Mouse (Mus musculus) testis, postnatal 14 days (tissue): ENCODE data around the gene Fuca1.
"Not testable (repeated sequence)": the region's sequence is repeated elsewhere in the genome, so short reads cannot be mapped to it uniquely, and the experiment has no call there.

Source experiments
- DNase-seq: peaks from one replicate; pipeline ENCODE4 v3.0.0; 2021; ENCODE audit warnings: low spot score

Fuca1 gene

DNA sequence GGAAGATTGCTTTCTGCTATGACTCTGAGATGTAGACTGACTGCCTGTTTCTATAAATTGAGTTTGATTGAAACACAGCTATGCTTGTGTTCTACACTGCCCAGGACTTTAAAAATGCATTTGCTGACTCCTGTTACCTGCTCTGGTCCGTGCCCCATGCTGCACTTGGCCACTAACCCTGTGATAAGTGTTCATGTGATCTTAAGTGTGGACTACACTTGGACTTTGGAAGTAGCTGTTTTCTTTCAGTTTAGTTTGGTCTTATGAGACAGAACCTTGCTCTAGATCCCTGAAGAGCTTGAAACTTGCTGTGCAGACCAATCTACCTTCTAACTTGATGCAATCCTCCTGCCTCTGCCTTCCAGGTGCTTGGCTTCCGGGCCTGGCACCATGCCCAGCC, 3.9 kb downstream of the Fuca1 start:
- DNase-seq, result no peak

GRCm38 (mm10) chr4:135925341-135925740, 4.8 kb downstream of the Fuca1 start:
- no peak for DNase-seq

- no peak for DNase-seq
Measured at GRCm38 (mm10) chr4:135926195-135926808, 5.8 kb downstream of the Fuca1 start.

- no peak for DNase-seq
Measured at GRCm38 (mm10) chr4:135926861-135927260, 6.3 kb downstream of the Fuca1 start.

DNA sequence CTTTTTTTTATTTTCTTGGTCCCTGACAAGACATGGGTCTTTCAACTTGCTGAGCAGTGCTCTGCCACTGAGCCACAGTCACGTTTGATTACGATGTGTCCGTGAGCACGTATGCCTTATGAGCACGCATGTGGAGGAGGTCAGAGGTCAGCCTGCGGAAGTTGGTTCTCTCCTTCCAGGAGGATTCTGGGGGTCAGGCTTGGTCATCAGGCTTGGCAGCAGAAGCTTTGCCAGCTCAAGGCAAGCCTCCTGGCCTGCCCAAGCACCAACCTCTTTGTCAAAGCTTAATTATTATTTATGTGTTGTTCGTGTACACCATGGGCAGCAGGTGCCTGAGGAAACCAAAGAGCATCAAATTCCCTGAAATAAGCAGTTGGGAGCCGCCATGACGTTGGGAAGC, 7.8 kb downstream of the Fuca1 start:
- DNase-seq, result no peak

DNA sequence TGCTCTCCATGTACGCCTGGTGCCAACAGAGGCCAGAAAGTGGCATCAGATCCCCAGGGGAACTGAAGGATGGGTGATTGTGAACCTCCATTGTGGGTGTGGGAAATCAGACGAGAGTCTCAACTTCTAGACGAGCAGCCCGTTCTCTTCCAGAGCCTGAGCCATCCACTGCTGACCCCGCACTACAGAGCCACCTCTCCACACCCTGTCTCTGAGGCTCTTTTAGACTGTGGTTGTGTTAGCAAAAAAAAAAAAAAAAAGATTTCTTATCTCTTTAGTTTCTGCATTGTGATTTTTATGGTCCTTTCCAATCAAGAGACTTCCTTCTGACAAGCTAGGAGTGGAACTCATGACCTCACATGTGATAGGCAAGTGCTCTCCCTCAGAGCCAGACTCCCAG, 8.9 kb downstream of the Fuca1 start:
- DNase-seq, result no peak

- DNase-seq, result no peak
Measured at GRCm38 (mm10) chr4:135929828-135930227, 9.3 kb downstream of the Fuca1 start.

DNA sequence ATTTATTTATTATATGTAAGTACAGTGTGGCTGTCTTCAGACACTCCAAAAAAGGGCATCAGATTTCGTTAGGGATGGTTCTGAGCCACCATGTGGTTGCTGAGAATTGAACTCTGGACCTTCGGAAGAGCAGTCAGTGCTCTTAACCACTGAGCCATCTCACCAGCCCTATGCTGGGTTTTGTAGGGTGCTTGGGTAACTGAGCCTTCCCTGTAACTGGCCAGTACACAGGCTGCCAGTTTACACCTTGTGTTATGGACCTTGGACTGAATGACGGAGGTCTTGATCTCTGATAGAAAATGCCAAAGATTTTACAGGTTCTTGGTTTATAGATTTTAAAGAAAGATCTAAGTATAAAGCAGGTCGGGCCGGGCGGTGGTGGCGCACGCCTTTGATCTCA, 9.7 kb downstream of the Fuca1 start:
- no peak for DNase-seq

GRCm38 (mm10) chr4:135931832-135932231, 11.3 kb downstream of the Fuca1 start:
- DNase-seq, result no peak

GRCm38 (mm10) chr4:135934708-135935500, 14.4 kb downstream of the Fuca1 start:
- DNase-seq, result no peak

GRCm38 (mm10) chr4:135935502-135935901, 15.0 kb downstream of the Fuca1 start:
- no peak for DNase-seq

- no peak for DNase-seq
Measured at GRCm38 (mm10) chr4:135938858-135939257, 18.3 kb downstream of the Fuca1 start.

- DNase-seq, result not testable (repeated sequence)
Measured at GRCm38 (mm10) chr4:135941026-135941425, 20.5 kb downstream of the Fuca1 start.

DNA sequence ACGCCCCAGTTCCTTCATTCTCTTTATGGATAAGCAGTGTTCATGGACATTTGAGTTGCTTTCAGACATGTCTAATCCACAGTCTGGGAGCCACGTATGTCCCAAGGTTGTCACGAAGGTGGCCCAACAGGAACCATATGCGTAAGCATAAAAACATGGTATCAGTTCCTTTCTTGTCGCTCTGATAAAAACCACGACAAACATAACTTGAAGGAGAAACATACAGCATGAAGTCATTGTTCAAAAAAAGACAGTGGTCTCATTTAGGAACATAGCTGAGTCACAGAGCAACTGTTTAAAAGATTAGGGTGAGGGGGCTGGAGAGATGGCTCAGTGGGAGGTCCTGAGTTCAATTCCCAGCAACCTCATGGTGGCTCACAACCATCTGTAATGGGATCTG, 21.7 kb downstream of the Fuca1 start:
- DNase-seq, result no peak

GRCm38 (mm10) chr4:135943389-135943788, 22.9 kb downstream of the Fuca1 start:
- no peak for DNase-seq

DNA sequence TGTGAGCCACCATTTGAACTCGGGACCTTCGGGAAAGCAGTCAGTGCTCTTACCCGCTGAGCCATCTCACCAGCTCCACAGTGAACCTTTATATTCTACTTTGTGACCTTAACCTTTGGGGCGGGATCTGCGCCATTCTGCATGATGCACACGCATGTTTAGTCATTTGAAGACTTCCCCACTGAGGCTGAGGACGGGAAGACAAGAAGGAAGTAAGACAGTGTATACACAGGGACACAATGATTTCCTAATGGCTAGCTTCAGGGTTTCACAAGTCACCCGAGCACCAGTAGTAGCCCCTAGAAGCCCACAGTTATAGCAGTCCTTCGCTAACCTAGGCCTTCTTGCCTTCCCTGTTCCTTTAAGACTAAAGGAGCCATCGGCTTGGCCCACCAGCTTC, 25.2 kb downstream of the Fuca1 start:
- no peak for DNase-seq

DNA sequence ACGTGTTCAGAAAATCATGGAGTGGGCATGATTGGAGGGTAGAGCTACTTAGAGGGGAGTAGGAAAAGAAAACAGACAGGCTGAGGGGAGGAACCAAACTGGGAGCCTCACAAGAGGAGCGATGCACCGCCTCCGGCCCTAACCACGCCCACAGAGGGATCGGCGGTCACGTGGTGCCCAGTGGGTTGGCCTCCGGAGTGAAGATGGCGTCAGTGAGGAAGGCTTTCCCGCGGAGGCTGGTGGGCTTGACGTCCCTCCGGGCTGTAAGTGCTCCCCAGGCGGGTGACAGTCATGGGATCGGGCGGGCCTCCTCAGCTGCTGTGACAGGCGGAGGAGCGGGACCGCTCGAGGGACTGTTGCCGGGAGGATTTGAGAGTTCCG, 25.7 kb downstream of the Fuca1 start, which contains the start of gene Hmgcl:
Gene Hmgcl, plus strand, starts transcription at position 171 of the 381 bp plus-strand sequence.
- peak; percentile 93 for DNase-seq

DNA sequence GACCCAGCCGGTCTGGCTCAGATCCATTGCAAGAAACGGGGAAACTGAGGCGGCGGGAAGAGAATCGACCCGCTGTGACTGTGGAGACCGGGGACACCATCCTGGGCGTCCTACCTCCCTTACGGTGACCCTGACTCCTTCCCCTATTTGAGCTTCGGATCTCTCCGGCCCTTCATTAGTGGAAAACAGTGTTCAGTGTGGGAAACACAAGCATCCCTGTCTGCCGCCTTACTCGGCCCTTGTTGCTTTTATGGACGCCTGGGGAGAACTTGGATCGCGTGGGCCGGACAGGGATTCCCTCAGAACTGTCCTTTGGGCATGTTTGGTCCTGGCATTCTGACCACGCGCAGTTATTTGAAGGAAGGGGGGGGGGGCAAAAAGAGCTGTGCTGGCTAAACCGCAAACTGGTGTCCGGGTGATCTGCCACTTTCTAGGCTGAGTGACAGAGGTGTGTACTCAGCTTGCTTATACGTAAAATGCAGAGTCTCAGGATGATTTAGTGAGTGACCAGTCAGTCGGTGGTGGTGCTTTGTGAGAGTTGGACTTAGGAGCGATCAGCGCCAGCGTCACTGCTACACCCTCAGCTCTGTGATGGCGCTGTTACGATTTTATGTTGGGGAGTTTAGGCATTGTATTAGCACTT, 26.2 kb downstream of the Fuca1 start:
- no peak for DNase-seq

GRCm38 (mm10) chr4:135948142-135948541, 27.6 kb downstream of the Fuca1 start:
- DNase-seq, result no peak

- DNase-seq, result no peak
Measured at GRCm38 (mm10) chr4:135949475-135949874, 28.9 kb downstream of the Fuca1 start.

GRCm38 (mm10) chr4:135949911-135950310, 29.4 kb downstream of the Fuca1 start:
- DNase-seq, result no peak

DNA sequence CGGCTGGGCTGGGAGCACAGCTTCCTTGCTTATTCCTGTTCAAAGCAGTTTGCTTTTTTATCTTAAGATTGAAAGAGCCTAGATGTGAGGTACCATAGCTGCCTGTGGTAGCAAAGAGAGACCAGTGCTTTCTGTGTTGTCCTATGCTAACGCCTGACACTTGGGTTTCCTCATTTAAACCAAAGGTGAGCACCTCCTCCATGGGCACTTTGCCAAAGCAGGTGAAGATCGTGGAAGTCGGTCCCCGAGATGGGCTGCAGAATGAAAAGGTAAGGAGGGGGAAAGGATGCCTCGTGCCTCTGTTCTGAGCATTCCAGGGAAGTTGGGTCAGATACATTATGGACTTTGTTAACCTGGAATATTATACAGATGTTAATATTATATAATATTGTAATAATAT, 29.8 kb downstream of the Fuca1 start:
- DNase-seq, result no peak

DNA sequence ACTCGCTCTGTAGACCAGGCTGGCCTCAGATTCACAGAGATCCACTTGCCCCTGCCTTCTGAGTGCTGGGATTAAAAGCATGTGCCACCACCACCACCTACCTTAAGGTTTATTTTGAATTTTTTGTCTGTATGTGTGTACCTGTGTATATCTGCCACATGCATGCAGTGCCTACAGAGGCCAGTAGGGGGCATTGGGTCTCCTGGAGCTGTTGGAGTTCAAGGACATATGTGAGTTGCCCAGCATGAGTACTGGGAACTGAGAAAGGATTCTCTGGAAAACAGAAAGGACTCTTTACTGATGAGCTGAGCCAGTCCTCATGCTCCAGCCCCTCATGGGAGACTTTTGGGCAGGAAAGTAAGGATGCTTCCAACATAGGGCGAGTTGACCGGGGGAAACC, 31.0 kb downstream of the Fuca1 start:
- DNase-seq, result no peak
